13 mouse cellular contexts compared by ENCODE assay signal in genomic region chr7:113269921-113270320, GRCm38 (mm10).
A peak's percentile ranks its signal among the peaks of the same experiment; 100 is the strongest.
DNase-seq lines count a peak whose midpoint lies in the region; ATAC-seq and TF ChIP-seq lines count a peak whose summit lies in the region.
"Had no signal": no experiment of that assay in that cellular context is flagged by ENCODE, and none has a peak within 500 bp of the region (broad histone marks: within the 10 kb centered on the region; RNA-seq: fewer than 3 reads in every experiment).

No protein-coding gene starts in this region.

- H3K27ac ChIP-seq in stomach, postnatal 0 days (replicated peaks) = 0 out of 2 replicates have a peak overlapping the region, but pooled peaks have one; percentile 9
- H3K27ac ChIP-seq: embryonic facial prominence, embryonic 13.5 days; heart, embryonic 13.5 days; kidney, postnatal 0 days; liver, embryonic 14.5 days had no signal

- ATAC-seq in stomach, postnatal 0 days (ENCODE audit: low FRiP score, low TSS enrichment) = peak; percentile 57; the same call in 1 of the 2 replicates
- ATAC-seq: forebrain, embryonic 14.5 days; inflammation-experienced regulatory T-cells, adult 6 months had no signal

- DNase-seq in left cerebral cortex, postnatal 4 days = peak; percentile 43
- DNase-seq in left cerebral cortex, postnatal 36 days (ENCODE audit: low spot score in 2 of 2) = no peak
- peak; percentile 11 for DNase-seq in brain, embryonic 14.5 days (ENCODE audit: low read depth)
- peak; percentile 55 for DNase-seq in cerebellum, adult 8-10 months
- DNase-seq in stomach, postnatal 0 days (ENCODE audit: low spot score) = peak; percentile 54
- no peak for DNase-seq in embryo, embryonic 10.5 days (ENCODE audit: low spot score)
- DNase-seq in kidney, adult 18-20 months = no peak

- no peaks in the 10 kb centered on the region for H3K27me3 ChIP-seq in stomach, postnatal 0 days (ENCODE audit: control insufficient read depth, insufficient read depth, low read length)
- H3K27me3 ChIP-seq: embryonic facial prominence, embryonic 13.5 days; heart, embryonic 13.5 days had no signal

- TF ChIP-seq POLR2A in brain, embryonic 14.5 days (IDR thresholded peaks at IDR 0.05; ENCODE audit: borderline replicate concordance, extremely low read depth, insufficient read depth, insufficient read length, poor library complexity, severe bottlenecking) = no peak

- intact Hi-C loops in left cerebral cortex, postnatal 4 days (cut with DNase I) = loop anchor here (5.0 kb wide), 1 partner anchor 128 kb away; no protein-coding TSS in a partner anchor
- intact Hi-C loops in left cerebral cortex, postnatal 36 days (cut with DNase I) = loop anchor here (10.0 kb wide), 1 partner anchor 345 kb away; no protein-coding TSS in a partner anchor

- H3K4me2 ChIP-seq in stomach, postnatal 0 days (replicated peaks; ENCODE audit: low read depth) = no peak overlapping the region
- H3K4me2 ChIP-seq: embryonic facial prominence, embryonic 13.5 days; heart, embryonic 13.5 days had no signal

- TF ChIP-seq EP300 in stomach, postnatal 0 days (optimal IDR thresholded peaks at IDR 0.05) = no peak

- no peak overlapping the region for H3K4me3 ChIP-seq in stomach, postnatal 0 days (ENCODE audit: low read depth, low read length)
- H3K4me3 ChIP-seq: embryonic facial prominence, embryonic 13.5 days; heart, embryonic 13.5 days had no signal

- H3K36me3 ChIP-seq in stomach, postnatal 0 days (ENCODE audit: control insufficient read depth, insufficient read depth, low read length) = no peaks in the 10 kb centered on the region; the same call in 1 of the 2 replicates
- H3K36me3 ChIP-seq: embryonic facial prominence, embryonic 13.5 days; heart, embryonic 13.5 days had no signal

- peaks cover 4% of the 10 kb centered on the region; the same call in 1 of the 2 replicates for H3K4me1 ChIP-seq in stomach, postnatal 0 days (replicated peaks; ENCODE audit: control insufficient read depth, insufficient read depth)

- H3K9me3 ChIP-seq in stomach, postnatal 0 days (ENCODE audit: control insufficient read depth, low read length) = no peaks in the 10 kb centered on the region
- H3K9me3 ChIP-seq: embryonic facial prominence, embryonic 13.5 days; heart, embryonic 13.5 days had no signal

- WGBS in stomach, postnatal 0 days = 50% methylated on average over 3 of the region's 3 CpGs

- no peak overlapping the region for H3K9ac ChIP-seq in stomach, postnatal 0 days (ENCODE audit: low read length)
- H3K9ac ChIP-seq: embryonic facial prominence, embryonic 13.5 days; heart, embryonic 13.5 days; liver, embryonic 14.5 days had no signal

- TF ChIP-seq CTCF in brain, embryonic 14.5 days (IDR thresholded peaks at IDR 0.05; ENCODE audit: borderline replicate concordance, extremely low read depth, insufficient read depth, insufficient read length) = no peak
- no peak for TF ChIP-seq CTCF in stomach, postnatal 0 days (IDR thresholded peaks at IDR 0.05; ENCODE audit: low read depth)

Comparison
In these comparisons a context has a peak if more than half of its experiments do, and no peak if none do; other contexts are left out.
1. DNase-seq: peak in left cerebral cortex, postnatal 4 days (single experiment), brain, embryonic 14.5 days (single experiment), cerebellum, adult 8-10 months (single experiment) and stomach, postnatal 0 days (single experiment); none in left cerebral cortex, postnatal 36 days (0 of 2), embryo, embryonic 10.5 days (single experiment) and kidney, adult 18-20 months (single experiment).